Mouse (Mus musculus): ENCODE measurements at regions not wholly inside any gene's neighbourhood (a gene's known extent, or its start where the extent isn't known, plus 50 kb on each side); places are given as distances from the start of the nearest gene placed in this dataset.

GRCm38 (mm10) chr9:27501816-27502215 is 105.2 kb downstream of the Spata19 start:
- Histone ChIP-seq H3K4me3 (ENCODE audit: control insufficient read depth in 1 of 2, insufficient read depth in 1 of 2, low read depth in 2 of 2, low read length in 2 of 2) (no peak overlapping the region), H3K27me3 (ENCODE audit: control insufficient read depth in 1 of 2, insufficient read depth in 2 of 2, low read length in 2 of 2) (no peaks in the 10 kb centered on the region), H3K4me1 (ENCODE audit: control insufficient read depth in 1 of 2, insufficient read depth in 2 of 2, low read length in 2 of 2) (no peaks in the 10 kb centered on the region), H3K79me2 (ENCODE audit: control insufficient read depth, insufficient read depth, low read length, poor library complexity) (no peaks in the 10 kb centered on the region), H3K27ac (ENCODE audit: control insufficient read depth, low read depth, low read length) (no peak overlapping the region), H3K9ac (ENCODE audit: control insufficient read depth, low read depth, low read length, poor library complexity, severe bottlenecking) (no peak overlapping the region), H3K36me3 (ENCODE audit: control insufficient read depth in 1 of 2, insufficient read depth in 2 of 2, low read length in 2 of 2) (no peaks in the 10 kb centered on the region), H3K9me3 (replicated peaks; ENCODE audit: insufficient read depth, low read length) (no peaks in the 10 kb centered on the region)
- DNase-seq (ENCODE audit: low read depth, low spot score) = no peak
- no peak for TF ChIP-seq ZKSCAN1 (IDR thresholded peaks at IDR 0.05; ENCODE audit: low read depth, low read length)
- no peak for TF ChIP-seq USF2 (IDR thresholded peaks at IDR 0.05; ENCODE audit: borderline replicate concordance in 1 of 2, insufficient read depth in 1 of 2, low read depth in 1 of 2, low read length in 2 of 2)
- no peak for TF ChIP-seq ZMIZ1 (IDR thresholded peaks at IDR 0.05; ENCODE audit: low read depth, low read length)
- TF ChIP-seq USF1 (IDR thresholded peaks at IDR 0.05; ENCODE audit: low read depth, low read length) = no peak
- TF ChIP-seq NELFE (IDR thresholded peaks at IDR 0.05; ENCODE audit: low read depth, low read length) = no peak
- TF ChIP-seq EP300 (IDR thresholded peaks at IDR 0.05; ENCODE audit: low read depth in 1 of 2, low read length in 2 of 2) = no peak
- no peak for TF ChIP-seq MYC (IDR thresholded peaks at IDR 0.05; ENCODE audit: low read depth, low read length)
- no peak for TF ChIP-seq KAT2A (conservative IDR thresholded peaks at IDR 0.05; ENCODE audit: low read depth, low read length)
- TF ChIP-seq GABPA (IDR thresholded peaks at IDR 0.05; ENCODE audit: low read depth, low read length) = no peak
- no peak for TF ChIP-seq JUND (IDR thresholded peaks at IDR 0.05; ENCODE audit: low read depth, low read length)

DNA sequence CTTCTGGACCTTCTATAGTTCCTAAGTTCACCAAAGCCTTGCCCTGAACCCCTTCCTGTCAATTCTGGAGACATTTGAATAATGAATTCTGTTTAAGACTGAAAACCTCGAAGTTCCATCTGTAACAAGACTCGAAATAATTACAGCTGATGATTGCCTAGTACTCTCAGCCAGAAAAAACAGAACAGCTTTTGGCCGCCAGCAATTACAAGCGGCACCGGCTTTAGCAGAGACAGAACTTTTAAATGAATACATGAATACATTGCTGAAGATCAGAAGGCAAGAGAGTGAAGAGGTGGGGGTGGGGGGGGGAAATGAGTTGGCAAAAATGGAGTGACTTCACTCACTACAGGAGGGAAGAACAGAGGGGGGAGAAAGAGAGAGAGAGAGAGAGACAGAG is 112.6 kb downstream of the Spata19 start:
- H3K4me3 ChIP-seq (ENCODE audit: control insufficient read depth in 1 of 2, insufficient read depth in 1 of 2, low read depth in 2 of 2, low read length in 2 of 2) = no peak overlapping the region
- no peak overlapping the region for H3K9ac ChIP-seq (ENCODE audit: control insufficient read depth, low read depth, low read length, poor library complexity, severe bottlenecking)
- no peak overlapping the region for H3K27ac ChIP-seq (ENCODE audit: control insufficient read depth, low read depth, low read length)
- H3K27me3 ChIP-seq (ENCODE audit: control insufficient read depth in 1 of 2, insufficient read depth in 2 of 2, low read length in 2 of 2) = no peaks in the 10 kb centered on the region
- no peaks in the 10 kb centered on the region for H3K9me3 ChIP-seq (replicated peaks; ENCODE audit: insufficient read depth, low read length)
- H3K79me2 ChIP-seq (ENCODE audit: control insufficient read depth, insufficient read depth, low read length, poor library complexity) = no peaks in the 10 kb centered on the region
- DNase-seq (ENCODE audit: low read depth, low spot score) = no peak
- H3K4me1 ChIP-seq (ENCODE audit: control insufficient read depth in 1 of 2, insufficient read depth in 2 of 2, low read length in 2 of 2) = no peaks in the 10 kb centered on the region
- H3K36me3 ChIP-seq (ENCODE audit: control insufficient read depth in 1 of 2, insufficient read depth in 2 of 2, low read length in 2 of 2) = no peaks in the 10 kb centered on the region
- TF ChIP-seq MAFK (IDR thresholded peaks at IDR 0.05; ENCODE audit: borderline replicate concordance, low read depth, low read length) = no peak

DNA sequence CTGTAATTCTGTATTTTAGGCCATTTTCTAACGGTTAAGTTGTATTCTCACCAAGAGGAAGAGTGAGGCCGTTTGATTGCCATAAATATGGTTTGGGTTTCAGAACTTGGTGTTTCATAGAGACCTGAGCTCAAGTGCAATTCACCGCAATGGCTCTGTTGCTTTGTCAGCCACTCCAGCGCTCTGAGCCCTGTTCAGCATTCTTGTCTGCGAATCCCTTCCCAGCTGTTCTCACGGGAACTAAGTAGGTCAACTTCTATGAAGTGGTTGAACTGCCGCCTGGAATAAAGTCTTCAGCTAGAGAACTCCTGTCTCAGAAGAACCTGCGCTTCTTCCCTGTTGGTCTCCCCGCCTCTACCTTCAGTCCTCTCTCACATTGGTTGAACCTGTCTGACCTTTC is 113.1 kb downstream of the Spata19 start:
- Histone ChIP-seq H3K27ac (ENCODE audit: control insufficient read depth, low read depth, low read length) (no peak overlapping the region), H3K4me3 (ENCODE audit: control insufficient read depth in 1 of 2, insufficient read depth in 1 of 2, low read depth in 2 of 2, low read length in 2 of 2) (no peak overlapping the region), H3K79me2 (ENCODE audit: control insufficient read depth, insufficient read depth, low read length, poor library complexity) (no peaks in the 10 kb centered on the region), H3K9ac (ENCODE audit: control insufficient read depth, low read depth, low read length, poor library complexity, severe bottlenecking) (no peak overlapping the region), H3K27me3 (ENCODE audit: control insufficient read depth in 1 of 2, insufficient read depth in 2 of 2, low read length in 2 of 2) (no peaks in the 10 kb centered on the region), H3K4me1 (ENCODE audit: control insufficient read depth in 1 of 2, insufficient read depth in 2 of 2, low read length in 2 of 2) (no peaks in the 10 kb centered on the region), H3K9me3 (replicated peaks; ENCODE audit: insufficient read depth, low read length) (no peaks in the 10 kb centered on the region), H3K36me3 (ENCODE audit: control insufficient read depth in 1 of 2, insufficient read depth in 2 of 2, low read length in 2 of 2) (no peaks in the 10 kb centered on the region)
- no peak for DNase-seq (ENCODE audit: low read depth, low spot score)
- no peak for TF ChIP-seq MEF2A (IDR thresholded peaks at IDR 0.05; ENCODE audit: extremely low read depth, insufficient replicate concordance, low read depth, low read length, poor library complexity, severe bottlenecking)
- TF ChIP-seq USF2 (IDR thresholded peaks at IDR 0.05; ENCODE audit: borderline replicate concordance in 1 of 2, insufficient read depth in 1 of 2, low read depth in 1 of 2, low read length in 2 of 2) = no peak
- no peak for TF ChIP-seq HCFC1 (IDR thresholded peaks at IDR 0.05; ENCODE audit: low read depth, low read length)
- TF ChIP-seq SIN3A (IDR thresholded peaks at IDR 0.05; ENCODE audit: low read length) = no peak
- no peak for TF ChIP-seq RCOR1 (IDR thresholded peaks at IDR 0.05; ENCODE audit: low read depth, low read length)
- TF ChIP-seq MAZ (IDR thresholded peaks at IDR 0.05; ENCODE audit: low read depth, low read length) = no peak
- TF ChIP-seq USF1 (IDR thresholded peaks at IDR 0.05; ENCODE audit: low read depth, low read length) = no peak
- TF ChIP-seq ETS1 (IDR thresholded peaks at IDR 0.05; ENCODE audit: low read depth, low read length) = no peak
- TF ChIP-seq TAL1 (IDR thresholded peaks at IDR 0.05; ENCODE audit: low read length) = no peak
- TF ChIP-seq MAX (IDR thresholded peaks at IDR 0.05; ENCODE audit: low read length) = no peak
- no peak for TF ChIP-seq POLR2A (IDR thresholded peaks at IDR 0.05; ENCODE audit: control insufficient read depth in 1 of 2, insufficient read depth in 1 of 2, low read depth in 1 of 2, low read length in 2 of 2, poor library complexity in 1 of 2)
- no peak for TF ChIP-seq TCF12 (IDR thresholded peaks at IDR 0.05; ENCODE audit: low read depth, low read length)
- no peak for TF ChIP-seq EP300 (IDR thresholded peaks at IDR 0.05; ENCODE audit: low read depth in 1 of 2, low read length in 2 of 2)
- TF ChIP-seq GABPA (IDR thresholded peaks at IDR 0.05; ENCODE audit: low read depth, low read length) = no peak
- no peak for TF ChIP-seq ZC3H11A (IDR thresholded peaks at IDR 0.05; ENCODE audit: low read depth, low read length)
- no peak for TF ChIP-seq JUND (IDR thresholded peaks at IDR 0.05; ENCODE audit: low read depth, low read length)
- no peak for TF ChIP-seq NELFE (IDR thresholded peaks at IDR 0.05; ENCODE audit: low read depth, low read length)
- no peak for TF ChIP-seq KAT2A (conservative IDR thresholded peaks at IDR 0.05; ENCODE audit: low read depth, low read length)
